Mouse (Mus musculus) heart, embryonic 10.5 days (tissue): ENCODE results near the gene Map3k6. TPM values are rescaled to one million over a fixed set of nuclear protein-coding genes. Genes with fewer than 3 reads are reported as not detected.

Experiments used
- DNase-seq: peaks from one replicate; pipeline ENCODE4 v3.0.0-alpha.2; 2017; ENCODE audit warnings: low spot score
- H3K27ac ChIP-seq: fragments of 300-500 bp; sonication (generic); 2 replicates; pipeline ENCODE4 v1.5.1; 2016; ENCODE audit warnings: mild to moderate bottlenecking
- H3K27me3 ChIP-seq: fragments of 300-500 bp; sonication (generic); 2 replicates; pipeline ENCODE4 v1.6.1; 2016; ENCODE audit warnings: mild to moderate bottlenecking; ENCODE audit not compliant: poor library complexity, insufficient read depth, severe bottlenecking
- H3K36me3 ChIP-seq: fragments of 300-500 bp; sonication (generic); 2 replicates; pipeline ENCODE4 v1.6.1; 2016; ENCODE audit warnings: mild to moderate bottlenecking, moderate library complexity
- H3K4me1 ChIP-seq: fragments of 300-500 bp; sonication (generic); 2 replicates; pipeline ENCODE4 v1.6.1; 2016; ENCODE audit warnings: mild to moderate bottlenecking
- H3K4me3 ChIP-seq: fragments of 300-500 bp; sonication (generic); 2 replicates; pipeline ENCODE4 v1.5.1; 2016; ENCODE audit warnings: mild to moderate bottlenecking, moderate library complexity
- H3K9me3 ChIP-seq: fragments of 300-500 bp; sonication (generic); 2 replicates; pipeline ENCODE4 v1.6.1; 2016; ENCODE audit warnings: mild to moderate bottlenecking, moderate library complexity
- WGBS: fragments of 180-500 bp; shearing (Covaris S2); methylation state at CpG from one replicate; pipeline ENCODE4 v1.1.7; 2016; 5-methylcytosine and 5-hydroxymethylcytosine counted together
- polyA plus RNA-seq: library from polyadenylated mRNA; unstranded; fragments of >200 nt; fragmentation: Nextera tagmentation; extraction: Ambion mirVana; gene quantifications from 2 replicates; pipeline ENCODE4 v1.2.1, GENCODE M21; 2016

The Map3k6 gene
- polyA plus RNA-seq, 1 experiment from 2014 or later: 3.4 TPM

GRCm38 (mm10) chr4:133244289-133244688, 3.7 kb downstream of the Map3k6 start:
- H3K9me3 ChIP-seq: no peaks in the 10 kb centered on the region
- DNase-seq: no peak
- 74% methylated on average over 1 of the region's 1 CpGs for WGBS
- H3K27me3 ChIP-seq: peaks cover 85% of the 10 kb centered on the region
- peaks cover 43% of the 10 kb centered on the region for H3K4me1 ChIP-seq
- H3K4me3 ChIP-seq: no peak overlapping the region
- no peaks in the 10 kb centered on the region for H3K36me3 ChIP-seq
- no peak overlapping the region for H3K27ac ChIP-seq

- no peak for DNase-seq
- peaks cover 96% of the 10 kb centered on the region for H3K27me3 ChIP-seq
- H3K27ac ChIP-seq: no peak overlapping the region
- WGBS: 15% methylated on average over 15 of the region's 15 CpGs
- no peak overlapping the region for H3K4me3 ChIP-seq
- peaks cover 39% of the 10 kb centered on the region for H3K4me1 ChIP-seq
- H3K36me3 ChIP-seq: no peaks in the 10 kb centered on the region
- H3K9me3 ChIP-seq: no peaks in the 10 kb centered on the region
Observed at GRCm38 (mm10) chr4:133247072-133247471, 6.5 kb downstream of the Map3k6 start.

- Histone ChIP-seq H3K4me1 (peaks cover 33% of the 10 kb centered on the region), H3K27me3 (peaks cover 96% of the 10 kb centered on the region), H3K4me3 (no peak overlapping the region), H3K36me3 (no peaks in the 10 kb centered on the region), H3K9me3 (no peaks in the 10 kb centered on the region), H3K27ac (no peak overlapping the region)
- no peak for DNase-seq
- 57% methylated on average over 13 of the region's 13 CpGs for WGBS
Observed at GRCm38 (mm10) chr4:133247806-133248449, 7.3 kb downstream of the Map3k6 start.

GRCm38 (mm10) chr4:133250609-133251008, 10.0 kb downstream of the Map3k6 start:
- Histone ChIP-seq H3K36me3 (no peaks in the 10 kb centered on the region), H3K27ac (peak overlapping the region; percentile 37; the same call in 1 of the 2 replicates), H3K9me3 (no peaks in the 10 kb centered on the region), H3K27me3 (peaks cover 100% of the 10 kb centered on the region), H3K4me1 (peaks cover 24% of the 10 kb centered on the region), H3K4me3 (peak overlapping the region; percentile 56)
- DNase-seq: peak; percentile 89
- WGBS: 4% methylated on average over 22 of the region's 22 CpGs

- Histone ChIP-seq H3K9me3 (no peaks in the 10 kb centered on the region), H3K4me3 (peak overlapping the region; percentile 56), H3K27me3 (peaks cover 100% of the 10 kb centered on the region), H3K36me3 (no peaks in the 10 kb centered on the region), H3K27ac (peak overlapping the region; percentile 37; the same call in 1 of the 2 replicates), H3K4me1 (peaks cover 24% of the 10 kb centered on the region)
- no peak for DNase-seq
- WGBS: 1% methylated on average over 31 of the region's 31 CpGs
Observed at GRCm38 (mm10) chr4:133251214-133251613, 10.6 kb downstream of the Map3k6 start.

- Histone ChIP-seq H3K36me3 (no peaks in the 10 kb centered on the region), H3K27me3 (peaks cover 100% of the 10 kb centered on the region), H3K9me3 (no peaks in the 10 kb centered on the region), H3K4me3 (no peak overlapping the region), H3K4me1 (peaks cover 31% of the 10 kb centered on the region), H3K27ac (no peak overlapping the region)
- DNase-seq: no peak
- 43% methylated on average over 4 of the region's 4 CpGs for WGBS
Observed at GRCm38 (mm10) chr4:133252089-133252488, 11.5 kb downstream of the Map3k6 start.

GRCm38 (mm10) chr4:133253412-133253811, 12.8 kb downstream of the Map3k6 start:
- Histone ChIP-seq H3K4me1 (peaks cover 25% of the 10 kb centered on the region), H3K27me3 (peaks cover 100% of the 10 kb centered on the region), H3K27ac (no peak overlapping the region), H3K36me3 (no peaks in the 10 kb centered on the region), H3K4me3 (no peak overlapping the region), H3K9me3 (no peaks in the 10 kb centered on the region)
- no peak for DNase-seq
- WGBS: 75% methylated on average over 12 of the region's 12 CpGs

- DNase-seq: no peak
- Histone ChIP-seq H3K36me3 (no peaks in the 10 kb centered on the region), H3K4me3 (no peak overlapping the region), H3K27ac (no peak overlapping the region), H3K27me3 (peaks cover 98% of the 10 kb centered on the region), H3K4me1 (peaks cover 24% of the 10 kb centered on the region), H3K9me3 (no peaks in the 10 kb centered on the region)
- 34% methylated on average over 6 of the region's 6 CpGs for WGBS
Observed at GRCm38 (mm10) chr4:133255392-133255791, 14.8 kb downstream of the Map3k6 start.

- peaks cover 92% of the 10 kb centered on the region for H3K27me3 ChIP-seq
- peaks cover 12% of the 10 kb centered on the region for H3K4me1 ChIP-seq
- H3K9me3 ChIP-seq: no peaks in the 10 kb centered on the region
- WGBS: 20% methylated on average over 23 of the region's 24 CpGs
- 0 out of 2 replicates have a peak overlapping the region, but pooled peaks have one; percentile 19 for H3K4me3 ChIP-seq
- no peak for DNase-seq
- H3K36me3 ChIP-seq: no peaks in the 10 kb centered on the region
- H3K27ac ChIP-seq: peak overlapping the region; percentile 0; the same call in 1 of the 2 replicates
Observed at GRCm38 (mm10) chr4:133256820-133257219, 16.2 kb downstream of the Map3k6 start.

- 0 out of 2 replicates have a peak overlapping the region, but pooled peaks have one; percentile 19 for H3K4me3 ChIP-seq
- H3K27me3 ChIP-seq: peaks cover 88% of the 10 kb centered on the region
- WGBS: 30% methylated on average over 12 of the region's 12 CpGs
- peaks cover 12% of the 10 kb centered on the region for H3K4me1 ChIP-seq
- peak overlapping the region; percentile 0; the same call in 1 of the 2 replicates for H3K27ac ChIP-seq
- H3K9me3 ChIP-seq: no peaks in the 10 kb centered on the region
- 0 out of 2 replicates have a peak, but pooled peaks cover 1% of the 10 kb centered on the region for H3K36me3 ChIP-seq
- no peak for DNase-seq
Observed at GRCm38 (mm10) chr4:133257230-133257629, 16.6 kb downstream of the Map3k6 start.

- WGBS: 81% methylated on average over 12 of the region's 12 CpGs
- Histone ChIP-seq H3K4me3 (no peak overlapping the region), H3K27me3 (peaks cover 81% of the 10 kb centered on the region), H3K9me3 (no peaks in the 10 kb centered on the region), H3K4me1 (peaks cover 12% of the 10 kb centered on the region), H3K27ac (no peak overlapping the region), H3K36me3 (0 out of 2 replicates have a peak, but pooled peaks cover 2% of the 10 kb centered on the region)
- no peak for DNase-seq
Observed at GRCm38 (mm10) chr4:133257798-133258408, 17.3 kb downstream of the Map3k6 start.

GRCm38 (mm10) chr4:133261641-133262374, 21.2 kb downstream of the Map3k6 start:
- WGBS: 46% methylated on average over 10 of the region's 10 CpGs
- H3K27ac ChIP-seq: 0 out of 2 replicates have a peak overlapping the region, but pooled peaks have one; percentile 25

GRCm38 (mm10) chr4:133262375-133262765, 21.8 kb downstream of the Map3k6 start:
- Histone ChIP-seq H3K4me1 (peaks cover under 1% of the 10 kb centered on the region; the same call in 1 of the 2 replicates), H3K9me3 (no peaks in the 10 kb centered on the region), H3K36me3 (peaks cover 45% of the 10 kb centered on the region), H3K4me3 (no peak overlapping the region), H3K27me3 (peaks cover 36% of the 10 kb centered on the region), H3K27ac (0 out of 2 replicates have a peak overlapping the region, but pooled peaks have one; percentile 25)
- DNase-seq: no peak
- 60% methylated on average over 7 of the region's 7 CpGs for WGBS

More at GRCm38 (mm10) chr4:133261641-133262374, 21.2 kb downstream of the Map3k6 start:
- no peak overlapping the region for H3K4me3 ChIP-seq
- H3K36me3 ChIP-seq: peaks cover 39% of the 10 kb centered on the region
- peaks cover 6% of the 10 kb centered on the region for H3K4me1 ChIP-seq
- peaks cover 42% of the 10 kb centered on the region for H3K27me3 ChIP-seq
- H3K9me3 ChIP-seq: no peaks in the 10 kb centered on the region
- DNase-seq: no peak
